Mouse (Mus musculus) CH12F3 (cell line): ENCODE measurements around the gene Izumo4.

Experiments
- in situ Hi-C: fragments of 300-500 bp; cut with MboI; formaldehyde crosslinking; loops from 2 replicates; pipeline ENCODE4 v1.14.3; 2020; ENCODE audit warnings: low sequenced_read_pairs

The Izumo4 gene

GRCm38 (mm10) chr10:80684214-80684613, 17.8 kb upstream of the Izumo4 start:
- in situ Hi-C loops, result loop anchor here (5.0 kb wide), 1 partner anchor 107 kb away; the partner anchor contains the start of gene Klf16

DNA sequence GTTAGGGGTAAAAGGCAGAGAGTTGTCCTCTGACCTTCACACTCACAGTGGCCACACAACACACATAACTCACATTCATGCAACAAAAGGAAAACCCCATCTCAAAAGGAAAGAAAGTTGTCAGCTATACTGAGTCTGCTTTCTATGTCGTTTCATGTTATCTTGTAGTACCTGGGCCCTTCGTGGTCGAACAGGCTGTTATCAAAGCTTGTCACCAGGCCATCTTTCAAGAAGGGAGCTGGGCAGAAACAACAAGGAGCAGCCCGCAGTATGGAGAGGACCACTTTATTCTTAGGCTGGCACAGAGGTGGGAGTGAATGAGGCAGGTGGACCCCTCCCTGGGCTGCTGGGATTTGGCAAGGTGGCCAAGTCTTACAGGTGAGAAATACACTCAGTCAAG, 17.0 kb upstream of the Izumo4 start:
- in situ Hi-C loops, result loop anchor here (5.0 kb wide), 1 partner anchor 108 kb away; the partner anchor contains the start of gene Klf16

DNA sequence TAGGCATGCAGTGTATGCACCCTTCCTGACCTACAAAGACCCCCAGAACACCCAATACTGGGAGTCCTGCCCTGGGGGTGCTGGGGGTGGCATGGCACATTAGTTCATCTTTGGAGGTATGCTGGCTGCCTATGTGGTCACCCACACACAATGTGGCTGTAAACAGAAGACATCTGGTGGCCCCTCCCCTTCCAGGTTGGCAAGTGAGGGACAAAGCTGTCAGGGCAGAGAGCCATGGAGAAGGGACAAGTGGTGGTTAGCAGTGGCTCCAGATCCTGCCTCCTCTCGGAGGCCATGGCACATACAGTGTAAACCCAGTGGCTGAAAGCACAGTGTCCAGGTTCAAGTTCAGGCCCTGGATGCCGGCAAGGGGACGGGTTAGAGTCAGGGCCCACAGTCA, 15.4 kb upstream of the Izumo4 start:
- in situ Hi-C loops, result no loop called here

- in situ Hi-C loops, result no loop called here
Observed at GRCm38 (mm10) chr10:80687850-80688249, 14.1 kb upstream of the Izumo4 start.

GRCm38 (mm10) chr10:80692249-80693165, 9.5 kb upstream of the Izumo4 start:
- in situ Hi-C loops, result no loop called here

- in situ Hi-C loops, result no loop called here
Observed at GRCm38 (mm10) chr10:80693401-80694045, 8.5 kb upstream of the Izumo4 start.

DNA sequence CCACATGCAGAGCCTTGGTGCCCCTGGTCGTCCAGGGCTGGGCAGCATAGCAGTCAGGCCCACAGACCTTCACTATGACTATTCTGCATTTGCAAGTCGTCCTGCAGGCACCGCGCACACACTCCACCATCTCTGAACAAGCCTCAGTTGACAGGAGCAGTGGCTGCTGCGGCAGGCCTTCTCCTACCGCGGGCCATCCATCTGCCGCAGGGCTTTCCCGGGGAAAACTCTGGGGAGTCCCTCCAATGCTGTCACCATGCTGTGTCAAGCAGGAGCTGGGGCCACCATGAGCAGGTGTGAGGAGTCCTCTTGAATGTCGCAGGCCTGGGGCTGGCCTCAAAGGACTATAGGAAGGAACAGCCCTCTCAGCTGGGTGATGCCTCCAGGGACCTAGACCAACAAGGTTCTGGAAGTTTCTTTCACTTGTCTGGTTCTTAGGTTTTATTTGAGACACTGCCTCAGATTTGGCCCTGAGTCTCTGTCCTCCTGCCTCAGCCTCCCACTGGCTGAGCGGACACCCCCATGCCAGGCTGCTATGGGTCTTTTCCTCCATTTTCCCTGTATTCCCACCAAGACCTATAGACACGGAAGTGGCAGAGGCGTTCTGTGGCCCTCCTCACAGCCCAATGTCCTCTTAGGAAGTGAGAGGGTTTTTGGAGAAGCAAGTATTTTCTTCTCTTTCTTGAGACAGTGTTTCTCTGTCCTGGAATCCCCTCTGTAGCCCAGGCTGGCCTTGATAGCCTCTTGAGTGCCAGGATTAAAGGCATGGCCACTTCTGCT, 7.6 kb upstream of the Izumo4 start:
- in situ Hi-C loops, result no loop called here

DNA sequence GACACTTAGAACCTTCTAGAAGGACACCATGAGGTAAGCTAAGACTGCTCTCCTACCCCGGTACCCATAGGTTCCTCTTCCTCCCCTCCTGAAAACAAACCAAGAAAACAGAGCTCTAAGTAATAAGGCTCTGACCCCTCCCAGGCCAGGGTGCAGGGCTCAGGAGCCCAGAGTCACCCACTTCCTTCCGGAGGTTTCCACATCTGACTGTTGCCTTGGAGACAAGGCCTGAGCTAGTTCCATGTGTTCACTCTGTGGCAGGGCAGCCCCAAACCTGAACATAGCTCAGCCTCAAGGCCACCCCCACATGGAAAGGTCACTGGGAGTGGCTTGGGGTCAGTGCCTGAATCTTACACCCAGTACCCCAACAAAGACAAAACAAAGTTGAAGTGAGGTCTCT, 6.8 kb upstream of the Izumo4 start:
- in situ Hi-C loops, result no loop called here

DNA sequence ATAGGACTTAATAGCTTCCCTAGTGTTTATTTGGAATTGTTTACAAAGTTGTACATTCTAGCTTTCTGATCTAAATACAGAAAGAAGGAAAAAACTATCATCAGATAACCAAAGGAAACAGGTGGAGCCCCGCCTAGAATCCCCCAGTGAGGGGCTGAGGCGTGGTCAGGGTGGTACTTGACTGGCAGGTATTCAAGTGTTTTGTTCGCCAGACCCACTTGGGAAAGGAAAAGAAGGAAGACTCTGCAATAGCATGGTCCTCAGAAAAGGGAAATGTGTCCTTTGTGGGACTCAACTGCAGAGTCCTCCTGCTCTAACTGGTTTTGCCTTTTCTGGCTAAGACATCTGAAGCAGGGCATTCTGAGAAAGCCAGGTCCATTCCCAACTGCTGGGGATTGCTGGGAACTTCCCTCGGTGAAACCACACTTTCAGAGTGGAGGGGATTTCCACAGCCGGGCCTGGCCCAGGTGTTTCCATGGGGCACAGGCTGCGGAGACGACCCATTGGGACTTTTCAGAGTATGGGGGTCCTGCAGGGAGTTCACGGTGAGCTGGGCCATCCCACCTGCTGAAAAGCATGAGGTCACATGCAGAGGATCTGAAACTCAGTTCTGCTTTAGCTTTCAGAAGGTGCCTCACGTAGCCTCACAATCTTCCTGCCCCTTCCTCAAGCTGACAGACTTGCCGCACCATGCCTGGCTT, 6.0 kb upstream of the Izumo4 start:
- in situ Hi-C loops, result no loop called here

DNA sequence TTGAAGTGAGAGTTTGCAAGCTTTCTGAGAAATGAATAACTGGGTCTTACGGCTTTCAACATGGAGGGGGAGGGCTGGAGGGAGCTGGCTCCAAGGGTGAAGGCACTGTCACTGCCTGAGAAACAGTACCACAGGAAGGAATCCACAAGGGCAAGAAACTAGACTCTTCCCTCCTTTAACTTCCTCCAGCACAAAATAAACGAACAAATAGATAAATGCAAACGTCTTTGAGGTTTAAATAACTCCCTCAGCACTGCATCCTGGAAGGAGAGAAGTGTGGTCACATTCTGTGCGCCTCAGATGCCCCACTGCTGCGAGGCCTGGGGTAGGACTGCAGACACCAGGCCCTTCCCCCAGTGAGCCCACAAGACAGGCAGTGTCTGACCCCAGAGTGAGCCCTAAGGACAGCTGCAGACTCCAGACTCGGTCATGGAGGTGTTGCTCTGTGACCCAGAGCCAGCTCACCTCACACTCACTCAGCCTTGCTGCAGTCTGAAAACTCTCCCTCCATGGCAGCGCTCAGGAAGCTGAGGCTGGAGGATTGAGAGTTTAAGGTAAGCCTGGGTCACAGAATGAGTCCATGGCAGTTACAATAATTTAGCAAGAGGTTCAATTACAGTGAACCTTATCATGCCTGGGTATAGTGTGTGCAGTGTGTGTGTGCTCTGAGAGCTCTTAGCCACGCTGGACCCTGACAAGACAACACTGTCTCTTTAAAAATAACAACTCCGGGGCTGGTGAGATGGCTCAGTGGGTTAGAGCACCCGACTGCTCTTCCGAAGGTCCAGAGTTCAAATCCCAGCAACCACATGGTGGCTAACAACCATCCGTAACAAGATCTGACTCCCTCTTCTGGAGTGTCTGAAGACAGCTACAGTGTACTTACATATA, 5.2 kb upstream of the Izumo4 start:
- in situ Hi-C loops, result no loop called here

- in situ Hi-C loops, result no loop called here
Observed at GRCm38 (mm10) chr10:80697393-80697787, 4.6 kb upstream of the Izumo4 start.

DNA sequence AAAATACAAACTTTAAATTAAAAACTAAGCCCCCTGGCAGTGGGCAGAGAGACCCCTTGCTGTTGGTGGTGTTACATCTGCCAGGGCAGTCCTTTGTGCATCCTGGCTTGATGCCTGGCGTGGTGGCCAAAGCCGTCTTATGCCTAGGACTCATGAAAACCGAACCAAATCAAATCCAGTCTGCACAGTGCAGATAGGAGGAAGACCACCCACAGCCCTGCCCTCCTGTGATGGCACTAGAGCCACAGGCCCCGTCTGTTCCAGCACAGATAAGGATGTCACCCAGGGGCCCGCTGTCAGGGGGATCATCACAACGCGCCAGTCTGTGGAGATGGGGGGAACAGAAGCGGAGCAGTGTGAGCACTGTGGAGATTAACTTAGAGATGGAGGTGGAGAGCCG, 4.2 kb upstream of the Izumo4 start:
- in situ Hi-C loops, result no loop called here

GRCm38 (mm10) chr10:80698605-80699004, 3.4 kb upstream of the Izumo4 start:
- in situ Hi-C loops, result no loop called here

GRCm38 (mm10) chr10:80700038-80700504, 1.9 kb upstream of the Izumo4 start:
- in situ Hi-C loops, result no loop called here

- in situ Hi-C loops, result no loop called here
Observed at GRCm38 (mm10) chr10:80700732-80701131, 1.3 kb upstream of the Izumo4 start.

GRCm38 (mm10) chr10:80702536-80703390, 779 bp downstream of the Izumo4 start:
- in situ Hi-C loops, result no loop called here

DNA sequence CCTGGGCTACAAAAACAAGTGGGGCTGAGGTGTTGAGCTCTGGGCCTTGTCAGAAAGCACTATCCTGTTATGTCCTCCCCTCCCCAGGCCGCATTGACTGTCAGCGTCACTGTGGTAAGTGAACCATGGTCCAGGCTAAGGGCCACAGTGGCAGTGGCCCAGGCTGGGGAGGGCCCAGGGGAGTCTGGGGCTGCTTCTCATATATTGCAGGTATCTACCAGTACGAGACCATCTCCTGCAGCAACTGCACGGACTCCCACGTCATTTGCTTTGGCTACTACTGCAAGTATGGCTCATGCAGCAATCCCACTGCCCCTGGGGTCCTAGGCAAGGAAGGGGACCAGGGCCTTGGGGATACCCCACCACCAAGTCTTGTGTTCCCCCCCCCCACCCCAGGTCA, 1.7 kb downstream of the Izumo4 start:
- in situ Hi-C loops, result no loop called here

DNA sequence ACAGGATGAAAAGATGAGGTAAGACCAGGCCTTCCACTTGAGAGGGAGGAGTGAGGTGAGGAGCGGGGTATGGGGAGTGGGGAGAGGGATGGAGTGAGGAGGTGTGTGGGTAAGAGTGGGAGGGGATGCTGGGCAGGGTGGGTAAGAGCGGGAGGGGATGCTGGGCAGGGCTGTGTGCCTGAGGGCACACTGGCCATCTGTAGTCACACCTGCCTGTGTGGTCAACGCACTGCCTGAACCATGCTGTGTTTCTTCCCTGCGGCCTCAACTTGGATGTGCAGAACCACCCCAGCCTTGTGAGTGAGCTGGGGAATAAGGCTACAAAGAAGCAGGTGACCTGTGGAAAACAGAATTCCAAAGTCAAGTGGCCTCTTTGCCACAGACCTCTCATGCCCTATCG, 2.4 kb downstream of the Izumo4 start:
- in situ Hi-C loops, result no loop called here

DNA sequence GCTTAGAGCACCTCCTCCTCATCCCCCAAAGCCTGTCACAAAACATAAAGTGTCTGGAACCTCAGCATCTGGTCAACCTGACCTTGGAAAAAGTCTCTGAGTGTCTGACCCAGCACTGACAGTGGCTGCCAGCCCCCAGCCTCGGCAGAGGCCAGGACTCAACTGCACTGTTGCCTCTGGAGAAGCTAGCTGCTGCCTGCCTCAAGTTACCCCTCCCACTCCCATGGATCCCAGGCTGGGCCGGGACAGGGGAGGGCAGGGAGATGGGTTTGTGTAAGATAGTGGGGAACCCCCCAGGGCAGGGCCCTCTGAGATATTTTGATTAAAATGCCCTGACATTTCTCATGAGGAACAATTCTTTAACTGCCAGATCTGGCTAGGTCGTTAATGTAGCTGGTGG, 3.0 kb downstream of the Izumo4 start:
- in situ Hi-C loops, result no loop called here
